Mouse (Mus musculus) intestine, embryonic 15.5 days (tissue): ENCODE data around the gene Prkag3. TPM values are rescaled to one million over a fixed set of nuclear protein-coding genes. Genes with fewer than 3 reads are reported as not detected.
A peak's percentile ranks its signal among the peaks of the same experiment; 100 is the strongest.

ENCODE experiments used
- ATAC-seq: fragments of 200-750 bp; cut with Nextera tagmentation; 2 replicates; pipeline ENCODE4 v1.8.0; 2017; ENCODE audit warnings: moderate TSS enrichment, moderate library complexity
- H3K27ac ChIP-seq: fragments of 300-500 bp; sonication (generic); 2 replicates; pipeline ENCODE4 v1.5.1; 2015; ENCODE audit warnings: mild to moderate bottlenecking, inconsistent platforms
- H3K27me3 ChIP-seq: fragments of 300-500 bp; sonication (generic); replicated peaks from 2 replicates; pipeline ENCODE4 v1.6.1; 2015; ENCODE audit warnings: inconsistent platforms
- H3K36me3 ChIP-seq: fragments of 300-500 bp; sonication (generic); 2 replicates; pipeline ENCODE4 v1.6.1; 2015; ENCODE audit warnings: inconsistent platforms
- H3K4me1 ChIP-seq: fragments of 300-500 bp; sonication (generic); replicated peaks from 2 replicates; pipeline ENCODE4 v1.6.1; 2015; ENCODE audit warnings: inconsistent platforms
- H3K4me2 ChIP-seq: fragments of 300-500 bp; sonication (generic); replicated peaks from 2 replicates; pipeline ENCODE4 v1.6.1; 2015; ENCODE audit warnings: mild to moderate bottlenecking, inconsistent platforms
- H3K4me3 ChIP-seq: fragments of 300-500 bp; sonication (generic); replicated peaks from 2 replicates; pipeline ENCODE4 v1.5.1; 2015; ENCODE audit warnings: inconsistent platforms
- H3K9ac ChIP-seq: fragments of 300-500 bp; sonication (generic); 2 replicates; pipeline ENCODE4 v1.6.1; 2015; ENCODE audit warnings: inconsistent platforms
- H3K9me3 ChIP-seq: fragments of 300-500 bp; sonication (generic); 2 replicates; pipeline ENCODE4 v1.6.1; 2016; ENCODE audit warnings: inconsistent platforms
- WGBS: fragments of 180-500 bp; shearing (Covaris S2); methylation state at CpG from one replicate; pipeline ENCODE4 v1.1.7; 2015; 5-methylcytosine and 5-hydroxymethylcytosine counted together
- polyA plus RNA-seq: library from polyadenylated mRNA; unstranded; fragments of >200 nt; fragmentation: Nextera tagmentation; extraction: Ambion mirVana; gene quantifications from 2 replicates; pipeline ENCODE4 v1.2.1, GENCODE M21; 2015

Prkag3 gene
- polyA plus RNA-seq, 1 experiment from 2014 or later, result 0.16 TPM

DNA sequence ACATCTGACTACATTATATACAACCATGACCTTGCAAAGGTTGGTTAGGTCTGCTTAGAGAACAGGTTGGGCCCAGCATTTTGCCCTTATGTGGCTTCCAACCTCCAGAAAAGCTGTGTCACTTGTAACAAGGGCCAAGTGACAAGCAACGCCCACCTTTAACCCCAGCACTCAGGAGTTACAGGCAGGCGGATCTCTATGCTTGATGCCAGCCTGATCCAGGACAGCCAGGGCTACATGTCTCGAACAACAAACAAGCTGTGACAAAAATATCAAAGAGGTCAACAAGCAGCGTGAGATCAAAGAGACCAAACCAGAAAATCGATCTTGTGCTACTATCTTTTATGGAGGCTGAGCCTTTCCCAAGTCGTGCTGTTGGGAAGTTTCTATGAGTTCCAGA is 27.4 kb downstream of the Prkag3 start:
- WGBS, result 69% methylated on average over 6 of the region's 6 CpGs
- H3K9me3 ChIP-seq, result no peaks in the 10 kb centered on the region
- no peak overlapping the region for H3K27ac ChIP-seq
- ATAC-seq, result no peak
- no peak overlapping the region for H3K4me2 ChIP-seq
- H3K9ac ChIP-seq, result no peak overlapping the region
- no peaks in the 10 kb centered on the region for H3K36me3 ChIP-seq
- no peaks in the 10 kb centered on the region for H3K27me3 ChIP-seq
- no peak overlapping the region for H3K4me3 ChIP-seq
- H3K4me1 ChIP-seq, result no peaks in the 10 kb centered on the region

DNA sequence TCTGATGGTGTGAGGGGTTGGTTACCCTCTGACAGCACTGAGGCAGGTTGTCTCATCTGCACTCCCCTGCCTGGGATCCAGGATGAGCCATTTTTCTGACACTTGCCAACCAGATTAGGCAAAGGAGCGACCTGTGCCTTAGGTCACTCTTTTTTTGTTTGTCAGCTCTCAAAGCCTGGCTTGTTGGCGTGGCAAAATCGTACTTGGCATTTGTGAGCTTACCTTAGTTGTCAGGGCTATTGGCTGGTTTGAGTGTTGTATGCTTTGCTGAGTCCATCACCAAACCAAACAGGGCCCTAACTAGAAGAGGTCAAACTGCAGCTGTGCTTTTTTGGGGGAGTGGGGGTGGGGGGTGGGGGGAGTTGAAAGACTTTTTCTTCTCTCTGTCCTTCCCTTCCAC is 29.7 kb downstream of the Prkag3 start:
- Histone ChIP-seq H3K4me1 (no peaks in the 10 kb centered on the region), H3K9ac (no peak overlapping the region), H3K27ac (no peak overlapping the region), H3K4me2 (no peak overlapping the region), H3K36me3 (no peaks in the 10 kb centered on the region), H3K27me3 (no peaks in the 10 kb centered on the region), H3K9me3 (no peaks in the 10 kb centered on the region), H3K4me3 (no peak overlapping the region)
- no peak for ATAC-seq
- 65% methylated on average over 3 of the region's 3 CpGs for WGBS

DNA sequence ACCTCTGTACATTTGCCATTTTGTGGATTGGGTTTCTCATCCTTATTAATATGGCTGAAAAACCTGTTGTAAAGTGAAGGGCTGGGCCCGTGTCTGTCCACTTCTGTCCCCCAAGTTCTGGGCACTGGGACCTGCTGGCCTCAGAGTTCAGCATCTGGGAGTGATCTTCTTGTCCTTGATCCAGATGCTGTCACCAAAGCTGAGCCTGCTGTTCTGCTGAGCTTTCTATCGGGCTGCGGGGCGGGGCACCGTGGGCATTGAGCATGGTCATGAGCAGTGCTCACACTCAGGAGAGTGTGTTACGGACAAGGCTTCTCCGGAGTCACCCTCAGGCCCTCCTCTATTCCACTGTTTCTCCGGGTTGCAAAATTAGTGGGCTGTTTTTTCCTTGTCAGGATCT is 30.9 kb downstream of the Prkag3 start:
- Histone ChIP-seq H3K9me3 (no peaks in the 10 kb centered on the region), H3K4me1 (0 out of 2 replicates have a peak, but pooled peaks cover 3% of the 10 kb centered on the region), H3K27ac (no peak overlapping the region), H3K9ac (no peak overlapping the region), H3K36me3 (no peaks in the 10 kb centered on the region), H3K4me2 (no peak overlapping the region), H3K27me3 (no peaks in the 10 kb centered on the region), H3K4me3 (no peak overlapping the region)
- 88% methylated on average over 8 of the region's 8 CpGs for WGBS
- no peak for ATAC-seq

DNA sequence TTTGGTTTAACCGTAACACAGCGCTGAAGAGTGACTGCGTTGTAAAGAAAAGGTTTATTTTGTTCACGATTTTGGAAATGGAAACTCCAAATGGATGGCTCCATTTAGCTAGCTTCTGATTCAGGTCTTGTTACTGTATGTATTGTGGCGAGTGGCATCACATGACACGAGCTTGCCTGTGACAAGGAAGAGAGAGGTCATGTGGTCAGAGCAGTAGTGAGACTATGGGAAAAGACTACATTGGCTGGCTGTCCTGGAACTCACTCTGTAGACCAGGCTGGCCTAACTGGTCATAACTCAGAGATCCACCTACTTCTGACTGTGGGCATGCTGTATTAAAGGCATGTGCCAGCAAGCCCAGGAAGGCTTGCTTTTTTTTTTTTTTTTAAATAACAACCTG is 33.1 kb downstream of the Prkag3 start:
- Histone ChIP-seq H3K4me1 (0 out of 2 replicates have a peak, but pooled peaks cover 3% of the 10 kb centered on the region), H3K27me3 (no peaks in the 10 kb centered on the region), H3K9me3 (no peaks in the 10 kb centered on the region), H3K27ac (no peak overlapping the region), H3K36me3 (no peaks in the 10 kb centered on the region), H3K9ac (no peak overlapping the region), H3K4me3 (no peak overlapping the region), H3K4me2 (no peak overlapping the region)
- ATAC-seq, result no peak
- 93% methylated on average over 6 of the region's 6 CpGs for WGBS

DNA sequence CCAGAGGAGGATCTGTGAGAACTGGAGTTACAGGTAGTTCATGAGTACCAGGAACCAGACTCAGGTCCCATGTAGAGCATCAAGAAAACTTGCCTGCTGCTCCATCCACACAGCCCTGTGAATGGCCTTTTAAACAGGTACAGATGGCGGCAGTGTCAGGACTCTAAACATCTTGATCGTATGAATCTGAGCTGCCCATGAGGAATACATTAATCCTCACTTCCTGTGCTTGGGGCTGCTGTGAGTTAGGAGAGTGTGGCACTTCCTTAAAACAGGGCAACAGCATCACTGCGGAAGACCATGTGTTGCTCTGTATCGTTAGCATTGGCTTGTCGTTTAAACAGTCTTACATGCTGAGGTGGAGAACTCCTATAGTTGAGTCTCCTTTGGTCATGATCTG is 33.6 kb downstream of the Prkag3 start:
- H3K4me1 ChIP-seq, result 0 out of 2 replicates have a peak, but pooled peaks cover 3% of the 10 kb centered on the region
- H3K27me3 ChIP-seq, result no peaks in the 10 kb centered on the region
- no peaks in the 10 kb centered on the region for H3K36me3 ChIP-seq
- no peak overlapping the region for H3K4me3 ChIP-seq
- 68% methylated on average over 5 of the region's 5 CpGs for WGBS
- no peak overlapping the region for H3K9ac ChIP-seq
- H3K9me3 ChIP-seq, result no peaks in the 10 kb centered on the region
- no peak for ATAC-seq
- H3K27ac ChIP-seq, result no peak overlapping the region
- H3K4me2 ChIP-seq, result no peak overlapping the region

DNA sequence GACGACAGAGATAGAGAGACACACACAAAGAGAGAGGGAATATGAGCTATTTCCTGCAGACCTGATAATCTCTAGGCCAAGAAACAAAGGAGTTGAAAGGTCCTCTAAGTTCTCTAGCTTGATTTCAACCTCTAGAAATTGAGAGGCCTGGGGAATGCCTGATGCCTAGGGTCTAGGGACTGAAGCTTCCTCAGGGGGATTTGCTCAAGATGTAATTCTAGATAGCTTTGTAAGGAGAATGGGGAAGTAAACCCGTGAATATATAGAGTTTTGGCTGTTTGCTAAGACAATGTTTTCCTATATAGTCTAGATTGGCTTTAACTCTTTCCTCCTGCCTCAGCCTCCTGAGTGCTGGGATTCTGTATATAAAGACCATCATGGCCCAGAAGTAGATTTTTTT is 34.1 kb downstream of the Prkag3 start:
- Histone ChIP-seq H3K4me1 (0 out of 2 replicates have a peak, but pooled peaks cover 3% of the 10 kb centered on the region), H3K27me3 (no peaks in the 10 kb centered on the region), H3K4me2 (no peak overlapping the region), H3K9me3 (no peaks in the 10 kb centered on the region), H3K36me3 (no peaks in the 10 kb centered on the region), H3K9ac (no peak overlapping the region), H3K4me3 (no peak overlapping the region), H3K27ac (no peak overlapping the region)
- 52% methylated on average over 2 of the region's 2 CpGs for WGBS
- ATAC-seq, result no peak

DNA sequence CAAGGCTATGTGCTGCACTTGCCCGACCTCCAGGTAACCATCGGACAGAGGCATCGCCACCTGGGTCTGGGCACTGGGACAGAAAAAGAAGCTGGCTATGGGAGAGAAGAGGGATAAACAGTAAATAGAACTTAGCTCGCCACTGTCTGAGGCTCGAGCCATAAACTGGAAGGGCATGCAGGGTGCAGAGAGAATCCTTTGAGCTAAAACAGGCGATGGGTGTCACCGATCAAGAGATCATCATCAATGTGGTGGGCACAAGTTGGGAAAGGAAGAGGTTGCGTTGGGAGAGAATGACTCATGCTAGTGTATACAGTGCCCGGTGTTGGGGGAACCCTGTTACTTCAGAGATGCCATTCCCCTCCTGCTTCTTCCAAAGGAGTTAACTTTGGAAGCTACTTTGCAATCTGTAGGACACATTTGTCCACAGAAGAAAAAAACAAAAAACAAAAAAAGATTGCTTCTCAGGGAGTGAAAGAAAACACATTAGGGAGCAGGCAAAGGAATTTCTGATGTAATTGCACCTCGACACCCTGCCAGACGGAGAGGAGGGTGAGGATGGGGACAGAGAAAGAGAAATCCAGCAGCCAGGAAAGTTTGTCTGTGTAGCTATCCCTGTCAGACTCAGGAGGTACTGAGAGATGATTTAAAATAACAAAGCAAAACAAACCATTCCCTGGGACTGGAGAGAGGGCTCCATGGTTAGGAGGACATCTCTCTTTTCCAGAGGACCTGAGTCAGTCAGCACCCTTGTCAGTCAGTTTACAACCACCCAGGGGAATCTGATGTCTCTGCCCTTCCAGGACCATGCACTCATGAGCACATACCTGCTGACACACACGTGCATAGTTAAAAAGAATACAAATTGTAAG is 34.9 kb downstream of the Prkag3 start:
- peak overlapping the region; percentile 51 for H3K4me3 ChIP-seq
- no peaks in the 10 kb centered on the region for H3K36me3 ChIP-seq
- WGBS, result 22% methylated on average over 12 of the region's 12 CpGs
- H3K27me3 ChIP-seq, result no peaks in the 10 kb centered on the region
- no peak; the same call in 1 of the 2 replicates for ATAC-seq
- H3K9me3 ChIP-seq, result no peaks in the 10 kb centered on the region
- 0 out of 2 replicates have a peak, but pooled peaks cover 3% of the 10 kb centered on the region for H3K4me1 ChIP-seq
- no peak overlapping the region for H3K27ac ChIP-seq
- H3K4me2 ChIP-seq, result peak overlapping the region; percentile 96
- peak overlapping the region; percentile 67 for H3K9ac ChIP-seq

DNA sequence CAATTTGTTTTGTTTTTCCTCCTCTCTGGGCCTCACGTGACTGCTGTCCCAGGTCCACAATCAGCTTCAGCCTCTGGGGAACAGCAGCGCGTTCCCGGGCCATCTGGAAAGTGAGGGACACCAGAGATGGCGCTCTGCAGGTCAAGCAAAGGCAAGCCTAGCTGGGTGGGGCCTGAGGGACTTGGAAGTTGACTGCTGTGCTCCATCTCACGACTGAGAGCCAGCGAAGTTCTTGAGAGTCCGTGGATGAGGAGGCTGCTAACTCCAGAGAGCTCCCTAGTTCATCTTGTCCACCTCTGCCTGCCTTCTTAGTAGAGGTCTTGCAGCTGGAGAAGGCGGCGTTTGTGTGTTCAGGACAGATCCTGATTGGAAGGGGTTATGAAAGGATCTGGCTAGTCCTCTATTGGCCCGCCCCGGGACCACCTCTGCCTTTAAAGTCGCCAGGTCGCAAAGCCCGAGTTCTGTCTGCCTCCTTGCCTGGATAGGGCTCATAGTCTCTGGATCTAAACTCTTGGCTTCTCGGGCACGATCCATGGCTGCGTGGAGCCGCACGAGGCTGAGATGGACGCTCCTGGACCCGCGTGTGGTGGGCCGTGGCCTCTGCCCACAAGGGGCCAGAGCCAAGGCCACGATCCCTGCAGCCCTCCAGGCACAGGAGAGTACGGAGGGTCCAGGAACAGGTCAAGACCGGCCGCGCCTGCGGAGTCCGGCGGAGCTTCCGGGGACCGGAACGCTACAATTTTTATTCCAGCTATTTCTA is 35.7 kb downstream of the Prkag3 start, which contains the start of gene Cyp27a1:
Cyp27a1 (plus strand) TSS at position 476 of the 760 bp plus-strand sequence.
- no peak within 1 kb of the TSS; the same call in 1 of the 2 replicates for H3K27ac ChIP-seq

DNA sequence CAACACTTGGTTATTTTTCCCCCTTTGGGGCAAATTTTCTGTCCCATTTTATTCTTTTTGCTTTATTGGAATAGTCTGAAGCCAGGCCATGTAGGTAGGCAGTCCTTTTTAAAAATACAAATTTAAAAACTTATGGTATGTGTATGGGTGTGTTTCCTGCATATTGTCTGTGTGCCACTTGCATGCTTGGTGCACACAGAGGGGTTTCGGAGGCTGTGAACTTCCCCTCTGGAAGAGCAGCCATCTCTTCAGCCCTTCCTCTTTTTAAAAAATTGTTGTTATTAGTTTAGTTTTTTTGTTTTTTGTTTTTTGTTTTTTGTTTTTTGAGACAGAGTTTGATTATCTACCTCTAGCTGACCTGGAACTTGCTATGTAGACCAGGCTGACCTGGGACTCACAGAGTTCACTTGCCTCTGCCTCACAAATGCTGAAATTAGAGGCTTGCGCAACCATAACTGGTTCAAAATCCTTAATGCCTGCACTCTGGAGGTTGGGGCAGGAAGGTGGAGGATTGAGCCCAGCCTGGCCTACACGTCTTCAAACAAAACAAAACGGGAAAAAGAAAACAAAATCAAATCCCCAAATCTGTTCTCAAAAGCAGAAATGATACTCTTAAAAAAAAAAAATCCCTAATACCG is 36.4 kb downstream of the Prkag3 start:
- WGBS, result 41% methylated on average over 5 of the region's 5 CpGs
- no peak overlapping the region for H3K27ac ChIP-seq
- peak overlapping the region; percentile 67; the same call in 1 of the 2 replicates for H3K9ac ChIP-seq
- H3K4me1 ChIP-seq, result 0 out of 2 replicates have a peak, but pooled peaks cover 3% of the 10 kb centered on the region
- 0 out of 2 replicates have a peak, but pooled peaks have one; percentile 47 for ATAC-seq
- no peaks in the 10 kb centered on the region for H3K27me3 ChIP-seq
- peak overlapping the region; percentile 51 for H3K4me3 ChIP-seq
- H3K4me2 ChIP-seq, result peak overlapping the region; percentile 96
- no peaks in the 10 kb centered on the region for H3K36me3 ChIP-seq
- H3K9me3 ChIP-seq, result no peaks in the 10 kb centered on the region

More for the DNA sequence above, 35.7 kb downstream of the Prkag3 start, which contains the start of gene Cyp27a1:
- H3K4me3 ChIP-seq, result peak within 1 kb of the TSS; percentile 51
- H3K4me2 ChIP-seq, result peak within 1 kb of the TSS; percentile 96
- H3K36me3 ChIP-seq, result no peaks in the 10 kb centered on the region
- peak within 1 kb of the TSS; percentile 67 for H3K9ac ChIP-seq
- H3K9me3 ChIP-seq, result no peaks in the 10 kb centered on the region
- H3K27me3 ChIP-seq, result no peaks in the 10 kb centered on the region
- peak; percentile 83 for ATAC-seq
- 4% methylated on average over 35 of the region's 35 CpGs for WGBS
- H3K4me1 ChIP-seq, result 0 out of 2 replicates have a peak, but pooled peaks cover 3% of the 10 kb centered on the region

DNA sequence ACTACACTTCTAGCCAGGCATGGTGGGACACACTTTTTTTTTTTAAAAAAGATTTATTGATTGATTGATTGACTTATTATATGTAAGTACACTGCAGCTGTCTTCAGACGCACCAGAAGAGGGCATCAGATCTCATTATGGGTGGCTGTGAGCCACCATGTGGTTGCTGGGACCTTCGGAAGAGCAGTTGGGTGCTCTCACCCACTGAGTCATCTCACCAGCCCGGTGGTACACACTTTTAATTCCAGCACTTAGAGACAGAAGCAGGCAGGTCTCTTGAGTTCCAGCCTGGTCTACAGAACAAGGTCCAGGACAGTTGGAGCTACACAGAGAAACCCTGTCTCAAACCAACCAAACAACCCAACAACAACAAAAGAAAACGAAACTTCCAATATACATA is 37.0 kb downstream of the Prkag3 start:
- H3K36me3 ChIP-seq, result no peaks in the 10 kb centered on the region
- no peak overlapping the region for H3K9ac ChIP-seq
- H3K27me3 ChIP-seq, result no peaks in the 10 kb centered on the region
- no peak for ATAC-seq
- H3K4me3 ChIP-seq, result no peak overlapping the region
- H3K4me2 ChIP-seq, result no peak overlapping the region
- H3K9me3 ChIP-seq, result no peaks in the 10 kb centered on the region
- WGBS, result 73% methylated on average over 4 of the region's 4 CpGs
- H3K4me1 ChIP-seq, result 0 out of 2 replicates have a peak, but pooled peaks cover 3% of the 10 kb centered on the region
- H3K27ac ChIP-seq, result no peak overlapping the region

DNA sequence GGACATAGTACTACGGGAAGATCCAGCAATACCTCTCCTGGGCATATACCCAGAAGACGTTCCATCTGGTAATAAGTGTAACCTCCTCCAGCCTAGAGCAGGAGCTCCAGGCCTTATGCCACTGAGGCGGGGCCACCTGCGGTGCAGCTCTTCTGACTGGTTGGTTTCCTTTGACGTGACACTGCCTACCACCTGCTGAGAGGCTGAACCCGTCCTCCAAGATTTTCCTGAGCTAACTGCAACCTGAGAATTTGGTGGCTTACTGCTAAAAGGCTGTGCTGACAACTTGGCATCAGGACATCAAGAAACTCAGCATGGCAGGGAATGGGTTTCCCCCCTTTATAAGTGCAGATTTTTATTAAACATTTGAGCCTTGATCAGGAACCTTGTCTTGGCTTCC is 39.5 kb downstream of the Prkag3 start:
- 0 out of 2 replicates have a peak, but pooled peaks cover 3% of the 10 kb centered on the region for H3K4me1 ChIP-seq
- no peaks in the 10 kb centered on the region for H3K9me3 ChIP-seq
- H3K27me3 ChIP-seq, result no peaks in the 10 kb centered on the region
- ATAC-seq, result no peak
- no peaks in the 10 kb centered on the region for H3K36me3 ChIP-seq
- 40% methylated on average over 6 of the region's 6 CpGs for WGBS
- no peak overlapping the region for H3K27ac ChIP-seq
- H3K4me2 ChIP-seq, result no peak overlapping the region
- no peak overlapping the region for H3K9ac ChIP-seq
- H3K4me3 ChIP-seq, result no peak overlapping the region

DNA sequence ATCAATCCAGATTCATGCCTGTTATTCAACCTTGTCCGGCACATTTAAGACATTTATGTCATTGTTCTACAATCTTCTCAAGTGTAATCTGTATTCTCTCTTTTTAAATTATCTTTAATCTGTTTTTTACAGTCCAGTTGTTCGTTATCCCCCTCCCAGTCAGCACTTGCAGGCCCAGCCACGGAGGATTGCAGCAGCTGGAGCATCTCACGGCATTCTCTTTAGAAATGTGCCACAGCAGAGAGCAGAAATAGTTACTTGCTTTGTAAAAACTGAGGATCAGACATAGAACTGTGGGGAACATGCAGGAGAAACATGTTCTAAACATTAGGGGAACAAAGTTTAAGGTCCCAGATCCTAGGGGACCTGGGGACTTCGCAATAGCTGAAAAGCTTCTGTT is 44.0 kb downstream of the Prkag3 start:
- Histone ChIP-seq H3K9ac (no peak overlapping the region), H3K4me3 (no peak overlapping the region), H3K4me2 (no peak overlapping the region), H3K36me3 (no peaks in the 10 kb centered on the region), H3K4me1 (0 out of 2 replicates have a peak, but pooled peaks cover 3% of the 10 kb centered on the region), H3K9me3 (no peaks in the 10 kb centered on the region), H3K27ac (no peak overlapping the region), H3K27me3 (no peaks in the 10 kb centered on the region)
- 52% methylated on average over 5 of the region's 5 CpGs for WGBS
- ATAC-seq, result no peak
